Mouse (Mus musculus): ENCODE results near the gene Osbpl9.

Gene Osbpl9

DNA sequence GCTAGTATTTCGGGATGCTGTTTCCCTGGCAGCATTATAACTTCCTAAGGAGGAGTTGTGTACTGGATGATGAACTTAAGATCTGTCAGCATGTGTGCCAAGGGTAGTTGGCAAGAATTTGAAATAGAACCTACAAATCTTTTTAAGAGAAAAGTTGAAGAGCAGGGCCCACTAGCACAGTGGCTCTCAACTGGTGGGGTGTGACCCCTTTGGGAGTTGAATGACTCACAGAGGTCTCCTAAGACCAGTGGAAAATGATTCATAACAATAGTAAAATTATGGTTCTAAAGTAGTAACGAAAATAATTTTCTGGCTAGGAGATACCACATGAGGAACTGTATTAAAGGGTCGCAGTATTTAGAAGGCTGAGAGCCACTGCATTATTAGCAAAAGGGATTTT, 67.1 kb downstream of the Osbpl9 start:
- DNase-seq (ENCODE audit: low read depth, low spot score): no peak

DNA sequence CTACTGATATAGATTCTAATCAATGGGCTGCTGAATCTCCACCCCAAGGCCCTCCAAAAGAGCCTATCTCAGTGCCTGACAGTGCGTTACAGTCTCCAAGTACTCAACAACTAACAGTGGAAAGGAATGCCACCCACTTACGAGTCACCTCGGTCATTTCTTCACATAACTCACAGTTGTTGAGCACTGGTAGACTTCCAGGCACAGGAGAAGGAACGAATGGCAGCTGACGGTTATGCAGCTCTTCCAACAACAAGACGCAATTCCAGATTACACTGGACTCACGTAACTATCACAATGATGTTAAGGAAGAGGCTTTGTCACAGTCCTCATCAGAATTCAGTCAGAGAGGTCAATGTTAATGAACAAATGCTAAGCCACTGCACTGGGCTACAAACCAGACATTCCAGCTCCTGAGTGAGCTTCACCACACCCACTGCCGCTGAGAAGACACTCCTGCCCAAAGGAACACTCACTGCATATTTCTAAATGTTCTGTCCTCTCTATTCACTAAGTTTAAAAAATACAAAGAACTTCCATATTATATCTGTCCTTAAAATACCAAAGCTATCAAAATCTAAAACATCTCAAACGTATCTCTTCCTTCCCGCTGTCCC, 70.7 kb downstream of the Osbpl9 start:
- DNase-seq (ENCODE audit: low read depth, low spot score): peak; percentile 85

- no peak for DNase-seq (ENCODE audit: low read depth, low spot score)
Measured at GRCm38 (mm10) chr4:109128971-109129370, 73.1 kb downstream of the Osbpl9 start.

GRCm38 (mm10) chr4:109128017-109128416, 74.1 kb downstream of the Osbpl9 start:
- DNase-seq (ENCODE audit: low read depth, low spot score): no peak

DNA sequence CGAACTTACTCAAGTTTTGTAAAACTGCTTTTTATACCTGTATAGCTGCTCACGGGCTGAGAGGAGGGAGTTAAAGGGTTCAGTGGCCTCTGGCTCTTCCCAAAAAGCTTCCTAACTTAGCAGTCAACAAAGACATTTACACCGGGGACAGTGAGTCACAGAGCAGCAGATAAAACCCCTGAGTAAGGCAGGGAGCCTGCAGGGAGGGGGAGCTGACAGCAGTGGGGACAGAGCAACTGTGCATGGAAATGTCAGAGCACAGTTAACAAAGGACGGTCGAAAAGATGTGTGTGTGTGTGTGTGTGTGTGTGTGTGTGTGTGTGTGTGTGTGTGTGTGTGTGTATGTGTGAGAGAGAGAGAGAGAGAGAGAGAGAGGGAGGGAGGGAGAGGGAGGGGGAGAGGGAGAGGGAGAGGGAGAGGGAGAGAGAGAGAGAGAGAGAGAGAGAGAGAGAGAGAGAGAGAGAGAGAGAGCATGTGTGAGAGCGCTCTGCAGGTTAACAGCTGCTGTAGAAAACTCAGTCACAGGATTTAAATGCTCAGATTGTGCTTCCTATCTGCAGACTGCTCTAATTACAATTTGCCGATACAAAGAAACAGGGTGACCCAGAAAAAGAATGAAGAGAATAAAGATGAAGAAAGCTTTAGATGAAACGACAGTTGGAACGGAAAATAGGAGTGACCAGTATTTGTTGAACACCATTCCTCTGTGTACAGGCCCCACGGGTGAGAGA, 75.1 kb downstream of the Osbpl9 start:
- DNase-seq (ENCODE audit: low read depth, low spot score): no peak

GRCm38 (mm10) chr4:109125746-109126425, 76.2 kb downstream of the Osbpl9 start:
- DNase-seq (ENCODE audit: low read depth, low spot score): no peak

- no peak for DNase-seq (ENCODE audit: low read depth, low spot score)
Measured at GRCm38 (mm10) chr4:109122830-109123555, 79.1 kb downstream of the Osbpl9 start.

GRCm38 (mm10) chr4:109120735-109121134, 81.3 kb downstream of the Osbpl9 start:
- DNase-seq (ENCODE audit: low read depth, low spot score): no peak

DNA sequence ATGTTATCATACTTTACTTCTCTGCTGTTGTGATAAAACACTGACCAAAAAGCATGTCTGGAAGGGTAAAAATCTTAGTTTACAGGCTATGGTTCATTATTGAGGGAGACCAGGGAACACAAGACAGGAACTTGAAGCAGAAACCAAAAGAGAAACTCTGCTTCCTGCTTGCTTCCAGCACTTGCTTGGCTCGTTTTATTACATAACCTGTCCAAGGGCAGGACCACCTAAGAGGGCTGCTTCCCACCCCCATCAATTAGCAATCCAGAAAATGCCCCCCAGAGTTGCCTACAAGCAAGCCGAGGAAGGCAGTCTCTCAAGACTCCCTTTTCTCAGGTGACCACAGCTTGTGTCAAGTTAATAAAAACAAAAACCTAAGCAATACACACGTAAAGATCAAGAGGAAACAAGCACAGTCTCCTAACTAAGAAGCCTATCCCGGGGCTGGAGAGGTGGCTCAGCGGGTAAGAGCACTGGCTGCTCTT, 82.4 kb downstream of the Osbpl9 start:
- DNase-seq (ENCODE audit: low read depth, low spot score): no peak

- DNase-seq (ENCODE audit: low read depth, low spot score): no peak
Measured at GRCm38 (mm10) chr4:109118327-109118659, 83.8 kb downstream of the Osbpl9 start.

- peak; percentile 96 for DNase-seq (ENCODE audit: low read depth, low spot score)
Measured at GRCm38 (mm10) chr4:109117596-109118326, 84.3 kb downstream of the Osbpl9 start.

DNA sequence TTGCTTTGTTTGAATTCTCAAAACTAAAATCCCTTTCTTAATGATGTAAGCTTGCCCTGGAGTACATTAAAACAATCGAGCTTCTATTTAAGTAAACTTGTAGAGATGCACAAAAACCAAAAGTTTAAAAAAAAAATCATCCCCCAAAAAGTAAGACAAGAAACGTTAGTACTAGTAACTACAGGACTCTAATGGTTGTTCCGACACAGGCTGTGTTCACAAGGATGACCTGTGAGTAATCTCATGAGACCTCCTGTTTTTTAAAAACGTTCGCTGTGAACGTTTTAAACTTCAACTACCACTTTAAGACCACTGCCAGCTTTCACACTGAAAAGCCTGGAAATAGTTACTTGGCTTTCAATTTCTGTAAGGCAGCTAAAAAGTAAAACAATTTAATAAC, 85.1 kb downstream of the Osbpl9 start:
- DNase-seq (ENCODE audit: low read depth, low spot score): no peak

DNA sequence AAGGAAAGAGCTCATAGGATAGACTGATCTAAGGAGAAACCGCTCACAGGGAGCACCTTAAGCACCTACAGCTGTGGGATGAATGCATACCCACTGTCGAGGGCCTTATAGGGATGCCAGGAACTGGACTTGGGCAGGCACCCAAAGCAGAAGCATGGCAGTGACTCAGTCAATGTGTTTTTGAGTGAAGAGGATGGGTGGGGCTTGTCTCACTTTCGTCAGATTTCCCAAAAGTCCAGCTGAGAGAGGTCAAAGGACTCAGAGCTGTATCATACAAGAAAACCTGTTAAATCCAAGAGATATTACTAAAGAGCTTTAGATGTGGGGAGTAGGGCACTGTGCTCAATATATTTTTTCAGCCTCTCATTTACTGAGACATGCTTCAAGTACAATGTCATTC, 85.6 kb downstream of the Osbpl9 start:
- no peak for DNase-seq (ENCODE audit: low read depth, low spot score)

DNA sequence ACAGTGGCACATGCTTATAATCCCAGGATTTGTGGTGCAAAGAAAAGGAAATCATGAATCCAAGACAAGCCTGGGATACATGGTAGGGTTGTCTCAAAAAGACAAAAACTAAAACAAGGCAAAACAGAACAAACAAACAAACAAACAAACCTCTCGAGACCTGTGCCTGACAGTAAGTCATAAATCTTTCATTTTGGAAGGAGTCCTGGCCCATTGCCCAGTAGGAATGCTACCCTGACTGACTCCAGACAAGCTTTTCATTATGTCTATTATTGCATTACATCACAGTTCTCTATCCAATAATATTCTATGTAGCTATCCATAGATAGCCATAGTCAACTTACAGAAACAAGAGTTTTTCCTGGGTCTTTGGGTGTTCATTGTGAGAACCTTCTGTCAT, 86.3 kb downstream of the Osbpl9 start:
- no peak for DNase-seq (ENCODE audit: low read depth, low spot score)

GRCm38 (mm10) chr4:109114308-109114707, 87.8 kb downstream of the Osbpl9 start:
- DNase-seq (ENCODE audit: low read depth, low spot score): no peak

- DNase-seq (ENCODE audit: low read depth, low spot score): peak; percentile 45
Measured at GRCm38 (mm10) chr4:109112915-109113505, 89.1 kb downstream of the Osbpl9 start.

DNA sequence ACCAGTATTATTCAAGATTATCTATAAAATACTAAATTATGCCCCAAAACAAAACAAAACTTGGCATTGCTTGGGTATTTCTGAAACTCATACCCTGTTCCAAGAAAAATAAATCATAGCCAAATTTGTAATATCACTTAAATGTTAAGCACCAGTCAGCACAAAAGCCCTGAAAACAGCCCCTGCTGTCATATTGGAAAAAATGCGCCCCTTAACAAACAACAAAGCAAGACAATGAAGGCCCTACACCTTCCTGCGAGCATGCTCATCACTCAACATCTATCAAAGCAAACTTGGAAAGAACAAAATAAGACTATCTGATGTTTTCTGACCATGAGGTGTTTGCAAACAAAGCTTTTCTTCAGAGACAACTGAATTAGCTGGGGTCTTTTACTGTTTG, 91.1 kb downstream of the Osbpl9 start:
- no peak for DNase-seq (ENCODE audit: low read depth, low spot score)

- DNase-seq (ENCODE audit: low read depth, low spot score): no peak
Measured at GRCm38 (mm10) chr4:109109686-109110085, 92.4 kb downstream of the Osbpl9 start.

GRCm38 (mm10) chr4:109109012-109109411, 93.1 kb downstream of the Osbpl9 start:
- DNase-seq (ENCODE audit: low read depth, low spot score): no peak

DNA sequence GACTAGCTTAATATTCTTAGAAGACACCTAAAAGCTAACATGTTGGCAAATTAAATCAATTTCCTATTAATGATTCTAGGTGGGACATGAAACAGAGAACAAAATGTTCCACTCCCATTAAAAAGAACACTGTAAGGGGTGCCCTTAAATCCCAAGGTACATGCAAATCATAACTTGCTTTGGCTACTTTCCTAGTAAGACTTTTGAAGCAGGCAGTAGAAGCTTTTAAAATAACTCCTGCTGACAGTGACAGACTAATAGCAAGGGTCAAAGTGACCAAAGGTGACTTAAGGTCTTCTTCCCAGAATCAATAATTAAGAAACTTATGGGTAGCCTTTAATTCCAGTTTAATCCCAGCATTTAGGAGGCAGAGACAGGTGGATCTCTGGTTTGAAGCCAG, 95.5 kb downstream of the Osbpl9 start:
- no peak for DNase-seq (ENCODE audit: low read depth, low spot score)

- DNase-seq (ENCODE audit: low read depth, low spot score): no peak
Measured at GRCm38 (mm10) chr4:109106034-109106433, 96.0 kb downstream of the Osbpl9 start.
